In genomic region chr2:118548421-118549221, GRCm38 (mm10) we compare ENCODE assay signal across 8 mouse cellular contexts. TPM values are rescaled to one million over a fixed set of nuclear protein-coding genes. Genes with fewer than 3 reads are reported as not detected.
A peak's percentile ranks its signal among the peaks of the same experiment; 100 is the strongest.
DNase-seq lines count a peak whose midpoint lies in the region; ATAC-seq and TF ChIP-seq lines count a peak whose summit lies in the region.

No protein-coding gene starts in this region.

- no peak for ATAC-seq in heart, postnatal 0 days (ENCODE audit: insufficient read depth, low read depth)
- ATAC-seq in limb, embryonic 15.5 days (ENCODE audit: insufficient number of reproducible peaks, low FRiP score, low TSS enrichment, low read depth), result no peak

- no peaks in the 10 kb centered on the region for H3K27me3 ChIP-seq in heart, postnatal 0 days (ENCODE audit: control insufficient read depth, insufficient read depth, low read length)
- no peaks in the 10 kb centered on the region for H3K27me3 ChIP-seq in limb, embryonic 15.5 days

- peaks cover 54% of the 10 kb centered on the region for H3K4me1 ChIP-seq in heart, postnatal 0 days (ENCODE audit: control insufficient read depth, insufficient read depth)
- H3K4me1 ChIP-seq in limb, embryonic 15.5 days, result peaks cover 61% of the 10 kb centered on the region
- peaks cover 33% of the 10 kb centered on the region for H3K4me1 ChIP-seq in olfactory bulb, adult 2 months (ENCODE audit: control insufficient read depth, insufficient read depth, low read length)

- H3K9ac ChIP-seq in heart, postnatal 0 days (replicated peaks; ENCODE audit: low read depth, low read length), result peak overlapping the region; percentile 61
- peak overlapping the region; percentile 86 for H3K9ac ChIP-seq in limb, embryonic 15.5 days

- peak overlapping the region; percentile 77 for H3K4me2 ChIP-seq in heart, postnatal 0 days (ENCODE audit: low read depth, low read length)
- peak overlapping the region; percentile 70 for H3K4me2 ChIP-seq in limb, embryonic 15.5 days

- TF ChIP-seq EP300 in heart, postnatal 0 days (IDR thresholded peaks at IDR 0.05; ENCODE audit: low read depth), result no peak

- H3K4me3 ChIP-seq in heart, postnatal 0 days (ENCODE audit: low read depth, low read length), result peak overlapping the region; percentile 70
- H3K4me3 ChIP-seq in limb, embryonic 15.5 days, result peak overlapping the region; percentile 80
- peak overlapping the region; percentile 88 for H3K4me3 ChIP-seq in olfactory bulb, adult 2 months (ENCODE audit: insufficient read depth, low read depth, low read length)

- no peak for TF ChIP-seq POLR2A in olfactory bulb, adult 2 months (IDR thresholded peaks at IDR 0.05; ENCODE audit: insufficient read depth, low read depth, low read length)

- no peaks in the 10 kb centered on the region for H3K36me3 ChIP-seq in heart, postnatal 0 days (replicated peaks; ENCODE audit: control insufficient read depth, insufficient read depth, low read length)
- no peaks in the 10 kb centered on the region for H3K36me3 ChIP-seq in limb, embryonic 15.5 days

- under 1% methylated on average over 18 of the region's 18 CpGs for WGBS in heart, postnatal 0 days
- under 1% methylated on average over 18 of the region's 18 CpGs for WGBS in limb, embryonic 15.5 days
- WGBS in olfactory bulb, adult 2 months, result 1% methylated on average over 18 of the region's 18 CpGs

- peak; percentile 37 for DNase-seq in kidney, adult 11 months
- no peak for DNase-seq in kidney, adult 8-10 months
- DNase-seq in cerebellum, postnatal 10 days, result peak; percentile 61 to 65
- peak; percentile 45 for DNase-seq in heart, postnatal 0 days (ENCODE audit: low spot score)
- DNase-seq in layer of hippocampus, adult 9-10 months (ENCODE audit: low spot score), result no peak
- DNase-seq in gastrocnemius, postnatal 4 days (ENCODE audit: low spot score in 2 of 2), result no peak

- TF ChIP-seq CTCF in heart, postnatal 0 days (IDR thresholded peaks at IDR 0.05; ENCODE audit: low read depth), result no peak
- 0 out of 2 replicates have a peak, but pooled peaks have one; percentile 6 for TF ChIP-seq CTCF in olfactory bulb, adult 2 months (IDR thresholded peaks at IDR 0.05; ENCODE audit: insufficient read depth, low read depth, low read length)

- H3K27ac ChIP-seq in heart, postnatal 0 days (ENCODE audit: low read depth), result peak overlapping the region; percentile 32; the same call in 1 of the 2 replicates
- H3K27ac ChIP-seq in limb, embryonic 15.5 days, result peak overlapping the region; percentile 79
- H3K27ac ChIP-seq in olfactory bulb, adult 2 months (ENCODE audit: insufficient read depth, low read depth, low read length), result no peak overlapping the region

- no peaks in the 10 kb centered on the region for H3K9me3 ChIP-seq in heart, postnatal 0 days (replicated peaks; ENCODE audit: control insufficient read depth, low read length)
- no peaks in the 10 kb centered on the region for H3K9me3 ChIP-seq in limb, embryonic 15.5 days

RNA-seq across cellular contexts. Expression of gene Bmf, which starts 0.9 kb away (rescaled TPM):
- 12.7 and 14.5 TPM in 2 replicates for total RNA-seq in heart, postnatal 0 days (2014; rRNA removed; ENCODE audit: low replicate concordance)
- 1.5 and 1.6 TPM in 2 replicates for polyA plus RNA-seq in heart, postnatal 0 days (2015; fragmentation: Nextera tagmentation; extraction: Ambion mirVana)
- 3.8 and 5.9 TPM in 2 replicates for polyA plus RNA-seq in limb, embryonic 15.5 days (2015; fragmentation: Nextera tagmentation; extraction: Ambion mirVana)
- not detected in 2 replicates for polyA plus RNA-seq in olfactory bulb, adult 2 months (2012; ENCODE audit: insufficient read depth, insufficient read length, low replicate concordance, missing spikeins)
- 10 to 100 TPM; 20.5 to 22.9 TPM for total RNA-seq in gastrocnemius, postnatal 4 days (2021)

RNA-seq across cellular contexts. Expression of gene Bub1b, which starts 49.4 kb away (rescaled TPM):
- total RNA-seq in heart, postnatal 0 days (2014; rRNA removed; ENCODE audit: low replicate concordance), result 37.7 and 46.9 TPM in 2 replicates
- 14.8 and 16.2 TPM in 2 replicates for polyA plus RNA-seq in heart, postnatal 0 days (2015; fragmentation: Nextera tagmentation; extraction: Ambion mirVana)
- 62.8 and 64.2 TPM in 2 replicates for polyA plus RNA-seq in limb, embryonic 15.5 days (2015; fragmentation: Nextera tagmentation; extraction: Ambion mirVana)
- polyA plus RNA-seq in olfactory bulb, adult 2 months (2012; ENCODE audit: insufficient read depth, insufficient read length, low replicate concordance, missing spikeins), result not detected in 2 replicates
- total RNA-seq in gastrocnemius, postnatal 4 days (2021), result 10 to 100 TPM; 21.1 to 23.3 TPM

Comparison
In these comparisons a context has a peak if more than half of its experiments do, and no peak if none do; other contexts are left out.
1. DNase-seq: peak in kidney, adult 11 months (single experiment), cerebellum, postnatal 10 days (2 of 2) and heart, postnatal 0 days (single experiment); none in kidney, adult 8-10 months (0 of 2), layer of hippocampus, adult 9-10 months (single experiment) and gastrocnemius, postnatal 4 days (0 of 2).
2. Peak in every context shown above with its lines, with median percentiles within 50 percentile points of each other: H3K4me3 ChIP-seq.